Mouse (Mus musculus) gastrocnemius, postnatal 4 days (tissue): ENCODE measurements around the gene Znhit3. TPM values are rescaled to one million over a fixed set of nuclear protein-coding genes. Genes with fewer than 3 reads are reported as not detected.

Source experiments
- DNase-seq, 2 experiments: peaks; one replicate each; pipeline ENCODE4 v3.0.0; 2021 to 2022; ENCODE audit warnings: low spot score in 2 of 2, mixed read lengths in 2 of 2
- total RNA-seq, 2 experiments: library from RNA; stranded (reverse); gene quantifications; 2 replicates each; pipeline ENCODE4 v1.2.3; 2021

Gene Znhit3
- total RNA-seq, 2 experiments from 2014 or later: 12.2 to 14.7 TPM

GRCm38 (mm10) chr11:84932261-84932660 is 16.1 kb upstream of the Znhit3 start:
- no peak for DNase-seq

- no peak for DNase-seq
Measured at GRCm38 (mm10) chr11:84920981-84921380, 4.8 kb upstream of the Znhit3 start.

GRCm38 (mm10) chr11:84919951-84920350 is 3.8 kb upstream of the Znhit3 start:
- no peak for DNase-seq

GRCm38 (mm10) chr11:84919276-84919675 is 3.1 kb upstream of the Znhit3 start:
- no peak for DNase-seq

- DNase-seq: peak; percentile 69 to 85
Measured at GRCm38 (mm10) chr11:84918425-84918824, 2.3 kb upstream of the Znhit3 start.

- no peak for DNase-seq
Measured at GRCm38 (mm10) chr11:84916703-84917300, 636 bp upstream of the Znhit3 start.

GRCm38 (mm10) chr11:84914673-84915072 is 1.5 kb downstream of the Znhit3 start:
- no peak for DNase-seq

GRCm38 (mm10) chr11:84910411-84910810 is 5.8 kb downstream of the Znhit3 start:
- DNase-seq: peak in 1 of 2 experiments; percentile 21

- DNase-seq: no peak
Measured at GRCm38 (mm10) chr11:84908480-84908879, 7.7 kb downstream of the Znhit3 start.

- no peak for DNase-seq
Measured at GRCm38 (mm10) chr11:84907081-84907480, 9.1 kb downstream of the Znhit3 start.

- DNase-seq: no peak
Measured at GRCm38 (mm10) chr11:84904597-84905144, 11.5 kb downstream of the Znhit3 start.

- no peak for DNase-seq
Measured at GRCm38 (mm10) chr11:84893113-84893512, 23.1 kb downstream of the Znhit3 start.

GRCm38 (mm10) chr11:84891705-84892104 is 24.5 kb downstream of the Znhit3 start:
- no peak for DNase-seq

GRCm38 (mm10) chr11:84889492-84889891 is 26.7 kb downstream of the Znhit3 start:
- no peak for DNase-seq

- DNase-seq: no peak
Measured at GRCm38 (mm10) chr11:84888025-84888424, 28.1 kb downstream of the Znhit3 start.

GRCm38 (mm10) chr11:84886767-84887511 is 29.2 kb downstream of the Znhit3 start:
- DNase-seq: no peak

GRCm38 (mm10) chr11:84886236-84886635 is 29.9 kb downstream of the Znhit3 start:
- DNase-seq: no peak

GRCm38 (mm10) chr11:84885238-84885637 is 30.9 kb downstream of the Znhit3 start:
- DNase-seq: no peak

- no peak for DNase-seq
Measured at GRCm38 (mm10) chr11:84882346-84882745, 33.8 kb downstream of the Znhit3 start.

GRCm38 (mm10) chr11:84880971-84881370 is 35.2 kb downstream of the Znhit3 start:
- no peak for DNase-seq

GRCm38 (mm10) chr11:84880465-84880961 is 35.7 kb downstream of the Znhit3 start:
- DNase-seq: peak; percentile 43 to 69

GRCm38 (mm10) chr11:84879772-84880464 is 36.2 kb downstream of the Znhit3 start, which contains the start of the genes Myo19 and Pigw:
Myo19 (plus strand) TSS chr11:84880148.
Pigw (minus strand) TSS chr11:84880285.
- peak; percentile 84 to 85 for DNase-seq
